Mouse (Mus musculus) frontal cortex, adult 2 months (tissue): Measurements from ENCODE around the gene Erv3. TPM values are rescaled to one million over a fixed set of nuclear protein-coding genes. Genes with fewer than 3 reads are reported as not detected.

Source experiments
- DNase-seq, 2 experiments: peaks; one replicate each; pipeline ENCODE4 v3.0.0; 2022; ENCODE audit warnings: low spot score in 1 of 2; ENCODE audit errors: extremely low spot score in 1 of 2
- polyA plus RNA-seq: library from polyadenylated mRNA; depleted of rRNA; stranded (reverse); fragments of >200 nt; gene quantifications from 2 replicates; pipeline ENCODE4 v1.2.3, GENCODE M21; 2012; rRNA removed

Gene Erv3
- polyA plus RNA-seq, result 0.48 and 1.4 TPM in 2 replicates

DNA sequence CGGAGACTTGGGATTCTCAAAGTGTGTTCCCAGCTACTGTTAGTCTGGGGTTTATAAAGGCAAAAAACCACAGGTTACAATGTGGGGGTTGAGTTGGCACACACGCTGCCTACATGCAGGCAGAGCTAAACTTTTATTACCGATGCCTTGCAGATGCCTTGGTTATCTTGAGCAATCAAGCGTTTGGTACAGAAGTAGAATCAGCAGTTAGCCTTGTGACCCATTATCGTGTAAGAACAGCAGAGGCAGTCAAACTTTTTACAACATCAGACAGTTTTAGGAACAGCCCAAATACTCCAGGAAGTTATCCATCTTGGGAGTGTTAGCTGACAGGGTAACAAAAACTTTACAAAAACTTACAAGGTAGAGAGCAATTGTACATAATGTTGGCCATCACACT, at the start of gene Erv3:
Erv3 (minus strand) TSS at position 27 of the 400 bp plus-strand sequence.
- no peak for DNase-seq

DNA sequence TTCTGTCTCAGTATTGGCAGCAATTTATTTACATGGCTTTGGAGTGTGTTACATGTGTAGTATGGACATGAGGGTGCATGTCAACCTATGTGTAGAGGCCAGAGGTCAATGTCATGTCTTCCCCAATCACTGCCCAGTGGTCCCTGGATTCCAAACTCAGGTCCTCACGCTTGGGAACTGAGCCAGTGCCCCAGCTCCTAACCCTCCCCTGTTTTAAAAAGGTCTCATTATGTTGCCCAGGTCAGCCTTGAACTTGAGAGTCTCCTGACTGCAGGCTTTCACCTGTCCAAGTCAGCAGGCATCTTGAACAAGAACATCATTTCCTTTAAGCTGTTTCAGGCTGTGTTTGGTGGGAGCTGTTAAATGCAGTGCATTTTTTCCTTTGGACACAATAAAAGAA, 49.4 kb upstream of the Erv3 start:
- no peak for DNase-seq

DNA sequence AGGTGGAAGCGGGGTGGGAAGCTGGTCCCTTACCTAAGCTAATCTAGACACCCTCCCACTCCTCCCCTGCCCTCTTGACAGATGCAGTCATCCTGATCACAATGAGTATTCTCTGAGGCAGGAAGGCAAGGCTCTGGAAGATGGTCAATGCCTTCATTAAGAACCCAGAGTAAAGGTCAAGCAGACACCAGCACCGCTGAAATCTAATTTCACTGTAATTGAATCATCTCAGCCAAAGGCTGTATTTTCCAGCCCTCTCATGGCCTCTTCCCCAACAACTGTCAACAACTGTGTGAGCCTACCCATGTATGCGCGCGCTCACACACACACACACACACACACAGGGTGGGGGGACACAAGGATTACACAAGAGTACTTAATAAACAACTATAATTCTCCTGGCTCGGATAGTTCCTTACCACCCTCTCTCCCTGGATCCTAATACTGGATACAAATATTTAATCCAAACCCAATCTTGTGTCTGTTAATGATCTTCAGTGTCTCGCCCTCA, 48.9 kb upstream of the Erv3 start:
- no peak for DNase-seq

DNA sequence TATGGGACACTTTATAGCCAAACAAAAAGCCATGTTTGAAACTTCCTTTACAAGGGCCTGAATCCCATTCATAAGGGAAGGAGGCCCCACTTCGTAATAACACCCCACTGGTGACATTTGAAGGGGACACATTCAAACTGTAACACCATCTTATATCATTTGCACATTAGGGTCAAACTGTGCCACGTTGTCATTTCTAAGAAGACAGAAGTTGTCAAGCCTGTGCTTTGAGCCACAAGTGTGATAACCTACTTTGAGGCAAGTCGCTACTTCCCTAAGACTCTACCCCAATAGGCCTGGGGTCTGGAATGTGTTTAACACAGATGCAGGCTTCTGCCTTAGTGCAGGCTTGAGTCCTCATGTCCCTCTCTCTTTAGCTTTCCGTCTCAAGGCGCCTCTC, 47.8 kb upstream of the Erv3 start:
- DNase-seq, result no peak

DNA sequence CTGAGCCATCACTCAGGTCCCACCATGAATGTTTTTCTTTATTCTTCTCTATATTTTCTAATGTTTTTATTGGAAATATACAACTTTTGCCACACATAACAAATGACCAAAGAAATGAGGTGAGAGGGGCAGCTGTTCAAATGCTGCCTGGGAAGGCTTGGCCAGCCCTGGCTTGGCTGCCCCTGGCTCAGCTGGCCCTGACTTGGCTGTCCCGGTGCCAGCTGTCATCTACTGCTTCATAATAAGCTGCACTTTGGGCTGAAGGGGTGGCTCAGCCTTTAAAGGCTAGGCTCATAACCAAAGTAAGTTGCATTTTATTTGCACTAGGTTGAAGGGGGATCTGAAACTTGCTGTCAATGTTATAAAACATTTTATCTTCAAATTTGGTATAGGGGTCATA, 47.3 kb upstream of the Erv3 start:
- no peak for DNase-seq

DNA sequence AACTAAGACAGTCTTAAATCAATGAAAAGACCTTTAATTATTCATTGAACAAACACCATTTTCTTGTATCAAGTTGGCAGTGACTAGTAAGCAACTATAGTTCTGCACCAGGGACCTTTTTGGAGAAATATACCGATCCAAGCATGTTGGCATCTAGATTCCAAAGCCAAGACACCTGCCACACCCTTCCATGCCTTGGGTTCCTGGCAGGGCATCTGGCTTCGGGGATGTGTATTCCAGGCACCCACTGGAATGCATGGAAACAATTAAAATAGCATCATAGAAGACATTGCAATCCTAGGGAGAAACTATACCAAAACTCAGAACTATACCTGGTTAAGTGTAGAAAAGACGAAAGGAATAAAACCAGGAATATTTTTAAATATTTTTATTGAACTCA, 46.7 kb upstream of the Erv3 start:
- no peak for DNase-seq

DNA sequence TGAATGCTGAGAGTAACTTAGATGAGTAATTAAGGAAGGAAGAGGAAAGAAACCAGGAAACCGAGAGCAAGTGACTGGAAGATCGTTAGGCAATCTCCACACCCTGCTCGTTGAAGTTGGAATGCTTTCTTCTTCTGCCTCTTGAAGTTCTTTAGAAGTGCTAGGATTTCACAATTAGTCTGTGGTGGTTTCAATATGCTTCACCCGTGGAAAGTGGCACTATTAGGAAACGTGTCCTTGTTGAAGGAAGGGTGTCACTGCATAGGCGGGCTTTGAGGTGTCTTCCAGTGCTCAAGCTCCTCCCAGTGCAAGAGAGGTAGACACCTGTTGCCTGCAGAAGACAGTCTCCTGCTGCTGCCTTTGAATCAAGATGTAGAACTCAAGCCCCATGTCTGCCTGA, 46.2 kb upstream of the Erv3 start:
- no peak for DNase-seq

DNA sequence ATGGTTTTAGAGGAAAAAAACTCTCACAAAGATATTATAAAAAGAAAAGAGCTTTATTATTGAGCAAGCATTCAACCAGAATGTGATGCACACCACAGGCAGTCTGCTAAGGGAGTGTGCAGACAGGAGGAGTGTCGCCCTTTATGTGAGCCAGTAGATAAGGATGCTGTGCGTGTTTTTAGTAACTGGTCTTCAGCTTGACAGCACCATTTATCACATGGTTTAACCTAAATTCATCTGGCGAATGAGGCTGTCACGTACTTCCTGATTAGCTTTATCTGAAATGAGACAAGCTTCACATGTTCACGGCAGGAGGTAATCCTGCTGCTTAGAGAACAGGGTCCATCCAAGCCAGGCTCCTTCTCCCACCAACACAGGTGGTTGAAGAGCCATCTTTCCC, 45.5 kb upstream of the Erv3 start:
- no peak for DNase-seq

DNA sequence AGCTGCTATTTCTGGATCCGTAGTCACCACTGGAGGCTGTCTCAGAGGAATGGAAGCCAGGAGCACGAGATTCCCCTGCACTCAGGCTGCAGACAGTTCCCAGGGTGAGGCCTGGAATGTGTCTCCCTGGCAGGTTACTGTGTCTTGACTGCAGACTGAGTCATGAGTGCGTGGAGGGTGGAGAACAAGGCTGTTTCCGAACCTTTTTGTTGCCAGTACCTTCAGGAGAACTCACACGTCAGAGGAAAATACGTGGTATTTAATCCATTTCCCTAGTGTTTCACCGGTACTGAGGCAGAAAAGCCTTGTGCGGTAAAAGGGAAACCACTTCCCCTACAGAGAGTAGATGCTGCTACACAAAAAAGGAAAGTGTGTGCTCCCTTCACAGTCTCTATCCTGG, 43.3 kb upstream of the Erv3 start:
- peak in 1 of 2 experiments; percentile 62 for DNase-seq

DNA sequence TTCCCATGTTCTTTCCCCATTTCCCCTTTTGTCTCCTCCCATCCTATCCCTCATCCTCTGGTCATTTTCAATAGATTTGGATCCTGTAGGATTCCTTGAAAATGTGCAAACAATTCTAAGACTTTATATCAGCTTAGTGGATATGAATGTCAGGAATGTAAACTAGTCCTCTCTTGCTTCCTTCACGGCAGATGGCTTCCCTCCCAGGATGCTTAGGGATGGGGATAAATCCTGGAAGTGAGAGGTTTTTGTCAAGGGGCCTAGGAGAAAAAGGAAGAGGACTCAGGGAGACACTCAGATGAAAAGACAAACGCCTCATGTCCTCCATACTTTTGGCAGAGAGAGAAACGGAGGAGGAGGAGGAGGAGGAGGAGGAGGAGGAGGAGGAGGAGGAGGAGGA, 42.9 kb upstream of the Erv3 start:
- no peak for DNase-seq

DNA sequence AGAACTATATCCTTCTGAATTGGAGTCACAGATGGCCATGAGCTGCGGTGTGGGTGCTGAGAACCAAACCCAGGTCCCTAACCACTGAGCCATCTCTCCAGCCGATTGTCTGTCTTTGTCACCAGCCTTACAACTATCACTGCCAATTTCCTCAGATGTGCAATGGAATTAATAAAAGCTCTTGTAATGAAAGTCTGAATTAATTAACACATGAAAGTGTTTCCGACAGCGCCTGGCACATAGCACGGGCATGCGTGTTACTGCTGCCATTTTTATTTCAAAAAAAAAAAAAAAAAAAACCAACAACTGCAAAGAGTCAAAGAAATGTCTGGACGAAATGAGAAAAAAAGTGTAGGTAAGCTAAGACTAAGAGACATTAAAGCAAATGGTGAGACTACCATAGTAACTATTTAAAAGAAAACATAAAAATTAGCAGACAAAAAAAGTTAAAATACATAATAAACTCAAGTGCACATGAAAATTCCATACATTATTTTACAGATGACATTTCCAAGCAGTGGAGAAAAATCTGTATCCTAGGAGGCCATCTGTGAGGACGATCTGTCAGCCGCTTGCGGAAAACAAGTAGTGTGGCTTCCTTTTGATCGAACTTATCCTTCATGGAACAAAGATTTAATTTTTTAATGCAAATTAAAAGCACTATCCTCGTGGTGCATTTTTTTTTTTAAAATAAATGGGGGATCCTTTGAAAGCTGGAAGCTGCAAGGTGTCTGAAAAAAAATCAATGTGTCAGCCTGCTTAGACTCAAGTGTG, 38.0 kb upstream of the Erv3 start:
- no peak for DNase-seq

DNA sequence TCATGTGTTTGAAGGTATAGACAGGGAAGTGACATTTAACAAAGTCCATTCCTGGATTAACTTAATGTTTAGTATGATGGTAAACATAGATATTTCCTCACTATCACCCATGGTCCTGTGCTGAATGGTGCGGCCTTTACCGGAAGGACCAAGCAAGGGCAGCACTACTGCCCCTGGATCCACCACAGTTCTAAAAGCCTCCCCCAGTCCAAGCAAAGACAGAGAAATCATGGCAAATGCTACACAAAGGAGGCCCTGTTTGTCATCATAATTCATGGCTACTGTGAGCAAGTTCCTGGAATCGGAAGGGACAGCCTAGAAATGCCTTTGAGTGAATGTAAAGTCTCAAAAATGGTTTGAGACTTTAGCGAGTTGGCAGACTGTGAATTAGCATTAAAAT, 36.5 kb upstream of the Erv3 start:
- no peak for DNase-seq

DNA sequence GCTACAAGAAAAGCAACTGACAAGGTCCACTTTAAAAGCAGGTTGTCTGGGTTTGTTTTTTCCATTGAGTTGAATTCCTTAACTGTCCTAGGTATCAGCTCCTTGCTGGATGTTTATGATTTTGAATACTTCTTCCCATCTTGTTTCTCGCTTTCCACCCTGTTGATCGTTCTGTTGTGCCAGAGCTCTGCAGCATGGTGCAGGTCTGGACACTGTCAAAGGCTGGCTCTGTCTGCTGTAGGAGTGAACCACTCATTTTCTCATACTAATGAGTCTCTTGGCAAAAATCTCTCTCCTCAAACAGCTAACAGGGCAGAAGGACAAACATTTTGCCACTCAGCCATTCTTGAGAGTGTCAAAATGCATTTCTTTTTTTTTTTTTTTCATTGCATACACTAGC, 35.6 kb upstream of the Erv3 start:
- DNase-seq, result no peak

DNA sequence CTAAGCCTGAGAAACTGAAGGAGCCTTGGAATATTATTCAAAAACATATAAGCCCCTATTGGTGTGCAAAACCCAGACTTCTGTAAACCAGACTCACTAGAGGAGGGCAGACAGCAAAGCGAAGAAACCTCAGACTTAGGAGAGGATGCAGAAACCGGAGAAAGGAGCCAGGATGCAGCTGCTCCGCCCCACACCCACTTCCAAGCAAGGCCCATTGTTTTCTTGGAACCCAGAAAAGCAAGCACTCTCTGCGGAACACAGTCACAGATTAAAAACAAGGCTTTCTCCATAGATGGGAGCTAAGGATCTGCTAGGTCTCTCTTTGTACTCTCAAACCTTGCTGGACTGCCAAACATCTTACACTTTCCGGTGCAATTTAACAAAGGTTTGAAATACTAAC, 33.0 kb upstream of the Erv3 start:
- no peak for DNase-seq

DNA sequence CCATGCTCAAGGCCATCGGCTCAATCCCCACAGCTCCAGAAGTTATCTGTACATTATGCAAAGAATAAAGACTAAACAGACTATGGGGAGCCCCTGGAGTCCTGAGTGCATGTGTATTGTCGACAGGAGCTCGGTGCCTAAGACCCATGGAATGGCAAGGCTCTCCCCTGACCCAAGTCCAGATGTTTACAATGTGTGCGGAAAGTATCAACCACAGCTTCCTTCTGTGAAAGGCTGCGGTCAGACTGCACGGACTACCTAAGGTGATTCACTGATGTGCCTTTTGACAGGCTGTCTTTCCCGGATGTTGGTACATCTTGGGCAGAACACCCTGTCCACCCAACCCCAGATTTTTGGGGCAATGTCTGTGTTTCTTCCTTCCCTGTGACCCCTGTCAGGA, 28.7 kb upstream of the Erv3 start:
- no peak for DNase-seq

DNA sequence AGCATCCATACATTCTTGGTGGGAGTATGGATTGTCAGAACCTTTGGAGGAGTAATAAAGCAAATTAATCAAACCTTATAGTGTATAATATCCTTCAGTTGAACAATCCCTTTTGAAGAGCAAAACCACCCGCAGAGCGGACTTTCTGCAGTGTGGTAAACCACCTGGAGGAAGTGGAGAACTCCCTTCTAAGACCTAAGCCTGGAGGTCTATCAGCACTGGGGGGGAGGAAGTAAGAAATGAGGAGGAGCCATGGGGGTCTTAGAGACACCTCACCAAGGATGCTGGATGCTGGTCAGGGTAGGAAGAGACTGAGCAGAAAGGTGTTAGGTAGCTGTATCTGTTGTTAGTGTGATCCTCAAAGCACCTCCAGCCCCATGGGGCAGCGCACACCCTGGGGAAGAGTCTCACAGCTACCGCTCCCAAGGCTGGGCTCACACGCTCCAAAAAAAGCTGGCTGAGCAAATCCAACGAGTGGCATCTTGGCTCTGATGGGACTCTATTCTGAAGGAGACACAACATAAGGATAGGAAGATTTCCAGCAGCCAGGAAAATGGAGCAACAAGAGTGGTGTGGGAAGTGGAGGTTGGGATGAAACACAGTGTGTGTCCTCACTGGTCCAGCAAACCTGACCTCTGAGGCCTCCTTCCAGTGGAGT, 27.1 kb upstream of the Erv3 start:
- DNase-seq, result no peak

DNA sequence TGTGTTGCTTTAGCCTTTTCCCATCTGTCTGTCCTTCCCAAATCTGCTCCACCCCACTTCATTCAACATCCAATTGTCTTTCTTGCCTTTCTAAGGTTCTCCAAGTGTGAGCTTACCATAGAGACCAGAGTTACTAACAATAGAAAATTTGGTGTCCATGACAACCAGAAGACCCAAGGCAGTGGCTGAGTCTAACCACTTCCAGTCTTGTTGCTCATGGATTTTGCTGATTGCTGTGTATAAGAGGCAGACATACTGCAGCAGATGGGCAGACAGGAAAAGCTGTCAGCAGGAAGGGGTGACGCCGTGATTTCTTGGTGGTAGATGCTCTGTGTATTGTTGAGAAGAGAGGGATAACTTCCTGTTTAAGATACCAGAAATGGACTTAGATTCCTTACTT, 23.6 kb upstream of the Erv3 start:
- peak; percentile 58 to 63 for DNase-seq

DNA sequence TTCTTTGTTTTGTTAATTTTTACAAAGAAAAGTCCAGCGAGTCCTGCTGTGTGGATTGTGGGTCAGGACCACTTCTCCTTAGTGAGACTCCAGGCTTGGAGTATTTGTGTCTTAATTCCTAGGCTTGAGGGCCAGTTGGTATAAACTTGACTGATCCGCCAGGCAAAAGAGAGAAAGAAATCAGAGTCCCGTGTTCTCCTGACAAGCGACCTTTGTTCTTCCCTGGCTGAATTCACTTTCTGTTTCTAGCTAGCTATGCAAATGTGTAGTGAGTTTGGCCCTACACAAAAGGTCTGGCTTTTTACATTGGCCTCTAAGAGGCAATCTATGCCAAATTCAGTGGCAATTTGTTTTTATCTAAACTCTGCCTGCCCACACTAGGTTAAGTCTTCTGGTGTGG, 22.2 kb upstream of the Erv3 start:
- no peak for DNase-seq

DNA sequence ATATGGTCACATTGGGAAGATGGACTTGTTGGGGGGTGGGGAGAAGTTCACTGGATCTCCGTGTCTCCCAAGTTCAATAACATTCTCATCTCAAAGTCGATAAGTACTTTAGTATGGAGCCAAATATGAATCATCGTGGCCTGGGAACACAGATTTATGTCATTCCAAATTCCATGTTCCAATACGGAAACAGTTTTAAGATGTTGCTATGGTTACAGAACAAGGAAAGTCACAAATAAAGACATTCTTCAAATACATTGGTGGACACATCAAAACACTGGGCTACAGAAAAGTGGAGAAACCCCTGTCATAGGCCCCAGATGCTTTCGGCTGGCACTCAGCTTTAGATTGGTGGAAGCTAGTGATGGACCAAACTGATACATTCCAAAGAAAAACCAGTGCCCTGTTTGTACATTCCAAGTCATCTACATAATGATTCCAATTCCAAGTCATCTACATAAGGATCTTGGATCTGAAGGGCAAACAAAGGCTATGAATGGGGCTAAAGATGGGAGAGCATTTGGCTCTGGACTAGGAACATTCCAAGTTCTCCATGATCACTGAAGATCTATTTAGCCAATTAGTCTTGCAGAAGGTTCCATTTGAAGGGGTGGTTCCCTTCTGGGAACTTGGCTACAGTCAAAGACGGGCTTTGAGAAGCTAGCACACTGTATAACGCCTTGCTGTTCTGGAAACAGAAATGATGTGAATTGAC, 17.2 kb upstream of the Erv3 start:
- no peak for DNase-seq

DNA sequence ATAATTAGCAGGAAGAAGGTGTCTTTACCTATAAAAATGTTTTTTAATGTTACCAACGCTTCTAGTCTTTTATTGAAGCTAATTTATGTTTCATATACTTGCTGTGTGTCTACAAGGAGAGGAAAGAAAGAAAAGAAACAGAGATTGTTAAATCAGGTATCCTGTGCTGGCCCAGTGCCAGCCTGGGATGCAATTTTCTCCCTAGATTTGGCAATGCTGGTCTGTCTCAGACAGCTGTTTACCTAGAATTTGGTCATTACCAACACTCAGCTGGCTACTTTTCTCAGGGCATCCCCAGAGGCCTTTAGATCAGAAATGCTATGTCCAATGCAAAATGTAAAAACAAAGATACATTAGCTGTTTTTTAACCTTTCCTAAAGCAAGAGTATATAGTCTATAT, 13.8 kb upstream of the Erv3 start:
- no peak for DNase-seq

DNA sequence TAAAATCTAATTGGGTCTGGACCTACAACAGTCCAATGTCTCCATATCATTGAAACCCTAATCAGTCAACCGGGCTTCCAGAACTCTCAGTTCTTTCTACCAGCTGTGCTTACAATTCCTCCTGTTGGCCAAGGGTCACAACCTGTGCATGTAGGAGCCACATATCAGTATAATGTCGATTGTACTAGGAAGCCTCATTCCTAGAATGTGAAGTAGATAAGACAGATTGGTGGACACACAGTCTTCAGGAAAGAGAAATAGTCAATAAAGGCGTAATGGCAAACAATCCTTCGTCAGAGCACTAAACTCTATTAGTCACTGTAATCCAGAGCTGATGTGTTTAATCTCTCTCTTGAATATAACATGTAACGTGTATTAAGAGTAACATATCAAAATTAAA, 9.4 kb upstream of the Erv3 start:
- no peak for DNase-seq

DNA sequence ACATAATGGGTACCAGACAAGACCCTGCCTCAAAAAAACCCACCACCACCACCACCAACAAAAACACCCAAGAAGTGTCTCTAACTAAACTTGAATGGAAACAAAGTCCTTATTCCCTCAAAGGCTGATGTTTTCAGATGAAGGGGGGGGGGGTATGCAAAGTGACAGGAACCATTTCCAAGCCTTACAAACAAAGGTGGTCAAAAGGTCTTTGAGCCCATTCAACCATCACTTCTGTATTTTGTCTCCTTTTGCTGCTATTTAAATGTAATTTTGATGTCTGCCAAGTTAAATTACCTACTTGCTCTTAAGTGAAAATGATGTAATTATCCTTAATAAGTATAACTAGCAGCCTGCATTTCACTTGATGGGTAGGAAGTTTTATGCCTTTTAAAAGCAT, 7.1 kb upstream of the Erv3 start:
- DNase-seq, result no peak
